Mouse (Mus musculus) liver, adult 2 months (tissue): ENCODE data around the gene Dennd6a.

ENCODE experiments used
- CTCF ChIP-seq: fragments of 200-500 bp; IDR thresholded peaks from 2 replicates; pipeline ENCODE4 v1.5.1; 2011; ENCODE audit warnings: low read depth, low read length, control low read depth
- POLR2A ChIP-seq: fragments of 200-500 bp; IDR thresholded peaks from 2 replicates; pipeline ENCODE4 v1.6.1; 2011; ENCODE audit warnings: low read length, control low read depth; ENCODE audit not compliant: insufficient read depth; ENCODE audit errors: extremely low read depth

DNA sequence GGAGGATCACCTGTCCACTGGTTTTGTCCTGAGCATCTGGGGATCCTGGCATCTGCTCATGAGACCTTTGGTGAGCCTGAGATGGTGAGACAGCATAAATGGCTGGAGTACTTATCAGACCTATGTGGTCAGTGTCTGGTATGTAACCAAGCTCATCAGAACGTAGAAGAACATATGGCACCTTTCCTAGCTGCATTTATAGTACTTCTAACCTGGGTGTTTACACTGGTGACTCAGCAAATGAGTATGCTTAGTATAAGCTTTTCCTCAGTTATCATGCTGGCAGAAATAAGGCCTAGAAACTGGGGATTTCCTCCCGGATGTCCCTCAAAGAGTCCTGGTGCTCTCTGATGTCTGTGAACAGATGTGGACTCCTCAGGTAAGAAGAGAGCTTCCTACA, 11.4 kb upstream of the Dennd6a start:
- TF ChIP-seq CTCF (no peak), POLR2A (no peak)
